Mouse (Mus musculus): ENCODE data around the gene Vav3.

The Vav3 gene

GRCm38 (mm10) chr3:109496461-109496860, 156.0 kb downstream of the Vav3 start:
- no peak for DNase-seq (ENCODE audit: inconsistent age in 2 of 2, low spot score in 1 of 2)

GRCm38 (mm10) chr3:109497074-109497473, 156.6 kb downstream of the Vav3 start:
- DNase-seq (ENCODE audit: inconsistent age in 2 of 2, low spot score in 1 of 2): no peak

GRCm38 (mm10) chr3:109499861-109500456, 159.5 kb downstream of the Vav3 start:
- DNase-seq (ENCODE audit: inconsistent age in 2 of 2, low spot score in 1 of 2): no peak

- DNase-seq (ENCODE audit: inconsistent age in 2 of 2, low spot score in 1 of 2): no peak
Measured at GRCm38 (mm10) chr3:109509784-109510183, 169.3 kb downstream of the Vav3 start.

- no peak for DNase-seq (ENCODE audit: inconsistent age in 2 of 2, low spot score in 1 of 2)
Measured at GRCm38 (mm10) chr3:109511849-109512248, 171.4 kb downstream of the Vav3 start.

GRCm38 (mm10) chr3:109515479-109515878, 175.0 kb downstream of the Vav3 start:
- no peak for DNase-seq (ENCODE audit: inconsistent age in 2 of 2, low spot score in 1 of 2)

GRCm38 (mm10) chr3:109516372-109516771, 175.9 kb downstream of the Vav3 start:
- no peak for DNase-seq (ENCODE audit: inconsistent age in 2 of 2, low spot score in 1 of 2)

- no peak for DNase-seq (ENCODE audit: inconsistent age in 2 of 2, low spot score in 1 of 2)
Measured at GRCm38 (mm10) chr3:109522115-109522514, 181.7 kb downstream of the Vav3 start.

GRCm38 (mm10) chr3:109525825-109526224, 185.4 kb downstream of the Vav3 start:
- DNase-seq (ENCODE audit: inconsistent age in 2 of 2, low spot score in 1 of 2): no peak

GRCm38 (mm10) chr3:109526246-109526645, 185.8 kb downstream of the Vav3 start:
- DNase-seq (ENCODE audit: inconsistent age in 2 of 2, low spot score in 1 of 2): peak; percentile 63 to 93

- no peak for DNase-seq (ENCODE audit: inconsistent age in 2 of 2, low spot score in 1 of 2)
Measured at GRCm38 (mm10) chr3:109526651-109527050, 186.2 kb downstream of the Vav3 start.

GRCm38 (mm10) chr3:109528688-109529087, 188.2 kb downstream of the Vav3 start:
- DNase-seq (ENCODE audit: inconsistent age in 2 of 2, low spot score in 1 of 2): no peak

GRCm38 (mm10) chr3:109537686-109538085, 197.2 kb downstream of the Vav3 start:
- DNase-seq (ENCODE audit: inconsistent age in 2 of 2, low spot score in 1 of 2): peak in 1 of 2 experiments; percentile 34

- no peak for DNase-seq (ENCODE audit: inconsistent age in 2 of 2, low spot score in 1 of 2)
Measured at GRCm38 (mm10) chr3:109540009-109540408, 199.6 kb downstream of the Vav3 start.

- no peak for DNase-seq (ENCODE audit: inconsistent age in 2 of 2, low spot score in 1 of 2)
Measured at GRCm38 (mm10) chr3:109544476-109545221, 204.2 kb downstream of the Vav3 start.

GRCm38 (mm10) chr3:109557329-109557728, 216.9 kb downstream of the Vav3 start:
- DNase-seq (ENCODE audit: inconsistent age in 2 of 2, low spot score in 1 of 2): no peak

- DNase-seq (ENCODE audit: inconsistent age in 2 of 2, low spot score in 1 of 2): no peak
Measured at GRCm38 (mm10) chr3:109561295-109561694, 220.8 kb downstream of the Vav3 start.

GRCm38 (mm10) chr3:109561776-109562175, 221.3 kb downstream of the Vav3 start:
- DNase-seq (ENCODE audit: inconsistent age in 2 of 2, low spot score in 1 of 2): no peak

GRCm38 (mm10) chr3:109562268-109562667, 221.8 kb downstream of the Vav3 start:
- no peak for DNase-seq (ENCODE audit: inconsistent age in 2 of 2, low spot score in 1 of 2)

- DNase-seq (ENCODE audit: inconsistent age in 2 of 2, low spot score in 1 of 2): no peak
Measured at GRCm38 (mm10) chr3:109564443-109564842, 224.0 kb downstream of the Vav3 start.

- DNase-seq (ENCODE audit: inconsistent age in 2 of 2, low spot score in 1 of 2): peak in 1 of 2 experiments; percentile 28
Measured at GRCm38 (mm10) chr3:109568542-109569265, 228.3 kb downstream of the Vav3 start.

GRCm38 (mm10) chr3:109571483-109571882, 231.0 kb downstream of the Vav3 start:
- no peak for DNase-seq (ENCODE audit: inconsistent age in 2 of 2, low spot score in 1 of 2)
